Mouse (Mus musculus): ENCODE results near the gene Diras2. TPM values are rescaled to one million over a fixed set of nuclear protein-coding genes. Genes with fewer than 3 reads are reported as not detected.
"Not testable (repeated sequence)": the region's sequence is repeated elsewhere in the genome, so short reads cannot be mapped to it uniquely, and the experiment has no call there.

The Diras2 gene
- polyA plus RNA-seq, 1 experiment from 2014 or later = 0.72 TPM

DNA sequence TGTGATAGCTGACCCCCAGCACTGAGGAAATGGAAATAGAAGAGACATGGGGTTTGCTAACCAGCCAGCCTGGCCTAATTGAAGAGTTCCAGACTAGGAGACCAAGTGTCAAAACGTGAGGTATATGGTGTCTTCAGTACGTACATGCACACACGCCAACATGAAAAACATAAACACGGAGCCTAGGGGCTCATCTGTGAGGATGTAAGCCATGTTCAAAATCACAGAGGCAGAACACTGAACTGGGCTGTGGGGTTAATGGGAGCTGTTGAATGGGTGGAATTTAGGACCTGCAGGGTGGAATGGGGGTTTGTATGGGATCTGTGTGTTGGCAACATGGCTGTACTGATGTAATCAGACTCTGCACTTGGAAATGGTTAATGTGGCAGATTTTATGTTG, 14.5 kb downstream of the Diras2 start:
- Histone ChIP-seq H3K27ac (replicated peaks in 1 of 2; ENCODE audit: control insufficient read depth in 1 of 2, insufficient read depth in 1 of 2, low read depth in 2 of 2, low read length in 2 of 2) (no peak overlapping the region), H3K27me3 (ENCODE audit: control insufficient read depth, insufficient read depth, low read length) (no peaks in the 10 kb centered on the region), H3K36me3 (ENCODE audit: control insufficient read depth, insufficient read depth, low read length) (no peaks in the 10 kb centered on the region), H3K4me2 (ENCODE audit: low read length) (no peak overlapping the region), H3K4me1 (ENCODE audit: control insufficient read depth in 2 of 2, insufficient read depth in 2 of 2, low read length in 2 of 2) (peaks cover 10 to 18% of the 10 kb centered on the region in 2 experiments; a peak in 3 of 4 replicates), H3K9me3 (ENCODE audit: control insufficient read depth, low read length) (no peaks in the 10 kb centered on the region), H3K4me3 (ENCODE audit: control insufficient read depth in 1 of 2, insufficient read depth in 1 of 2, low read depth in 1 of 2, low read length in 2 of 2) (no peak overlapping the region), H3K9ac (ENCODE audit: low read length) (no peak overlapping the region)
- ATAC-seq (ENCODE audit: insufficient number of reproducible peaks, insufficient read depth, low FRiP score, low read depth) = no peak
- 89% methylated on average over 4 of the region's 4 CpGs for WGBS

DNA sequence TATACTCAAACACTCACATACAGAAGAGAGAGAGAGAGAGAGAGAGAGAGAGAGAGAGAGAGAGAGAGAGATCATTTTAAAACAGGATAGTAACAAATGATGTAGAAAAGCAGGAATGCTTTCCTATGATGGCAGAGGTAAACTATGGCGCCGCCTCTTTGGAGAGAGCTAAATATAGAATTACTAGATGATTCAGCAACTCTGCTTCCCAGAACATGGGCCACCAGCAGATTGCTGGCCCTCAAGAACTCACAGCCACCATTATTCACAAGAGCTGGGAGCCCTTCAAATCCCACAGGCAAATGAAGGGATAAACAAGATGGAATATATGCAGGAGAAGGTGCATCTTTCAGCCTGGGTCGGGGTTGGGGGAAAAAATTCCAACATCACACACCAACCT, 15.0 kb downstream of the Diras2 start:
- WGBS = 48% methylated on average over 3 of the region's 3 CpGs
- H3K27ac ChIP-seq (replicated peaks in 1 of 2; ENCODE audit: control insufficient read depth in 1 of 2, insufficient read depth in 1 of 2, low read depth in 2 of 2, low read length in 2 of 2) = no peak overlapping the region
- no peaks in the 10 kb centered on the region for H3K9me3 ChIP-seq (ENCODE audit: control insufficient read depth, low read length)
- H3K27me3 ChIP-seq (ENCODE audit: control insufficient read depth, insufficient read depth, low read length) = no peaks in the 10 kb centered on the region
- H3K4me2 ChIP-seq (ENCODE audit: low read length) = no peak overlapping the region
- no peak overlapping the region for H3K9ac ChIP-seq (ENCODE audit: low read length)
- no peaks in the 10 kb centered on the region for H3K36me3 ChIP-seq (ENCODE audit: control insufficient read depth, insufficient read depth, low read length)
- peaks cover 10 to 18% of the 10 kb centered on the region in 2 experiments; a peak in 3 of 4 replicates for H3K4me1 ChIP-seq (ENCODE audit: control insufficient read depth in 2 of 2, insufficient read depth in 2 of 2, low read length in 2 of 2)
- H3K4me3 ChIP-seq (ENCODE audit: control insufficient read depth in 1 of 2, insufficient read depth in 1 of 2, low read depth in 1 of 2, low read length in 2 of 2) = no peak overlapping the region
- no peak for ATAC-seq (ENCODE audit: insufficient number of reproducible peaks, insufficient read depth, low FRiP score, low read depth)

DNA sequence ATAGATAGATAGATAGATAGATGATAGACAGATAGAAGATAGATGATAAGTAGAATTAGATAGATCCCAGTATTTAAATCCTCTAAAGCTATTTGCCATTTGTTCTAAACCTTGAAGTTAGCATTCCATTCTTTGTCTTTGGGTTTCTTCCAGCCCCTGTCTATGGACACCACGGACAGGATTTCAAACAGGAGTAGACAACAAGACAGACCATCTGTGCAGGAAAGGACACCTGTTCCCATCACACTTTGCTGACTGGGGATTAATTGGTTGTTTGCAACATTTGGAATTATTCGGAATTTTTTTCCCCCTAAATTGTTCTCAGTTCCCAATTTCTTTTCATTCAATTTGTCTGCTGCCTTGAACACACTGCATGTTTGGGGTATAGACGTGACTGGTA, 17.5 kb downstream of the Diras2 start:
- H3K9me3 ChIP-seq (ENCODE audit: control insufficient read depth, low read length) = no peaks in the 10 kb centered on the region
- no peak overlapping the region for H3K27ac ChIP-seq (replicated peaks in 1 of 2; ENCODE audit: control insufficient read depth in 1 of 2, insufficient read depth in 1 of 2, low read depth in 2 of 2, low read length in 2 of 2)
- H3K36me3 ChIP-seq (ENCODE audit: control insufficient read depth, insufficient read depth, low read length) = no peaks in the 10 kb centered on the region
- no peak overlapping the region for H3K9ac ChIP-seq (ENCODE audit: low read length)
- no peaks in the 10 kb centered on the region for H3K27me3 ChIP-seq (ENCODE audit: control insufficient read depth, insufficient read depth, low read length)
- no peak for ATAC-seq (ENCODE audit: insufficient number of reproducible peaks, insufficient read depth, low FRiP score, low read depth)
- H3K4me2 ChIP-seq (ENCODE audit: low read length) = no peak overlapping the region
- 80% methylated on average over 3 of the region's 3 CpGs for WGBS
- H3K4me3 ChIP-seq (ENCODE audit: control insufficient read depth in 1 of 2, insufficient read depth in 1 of 2, low read depth in 1 of 2, low read length in 2 of 2) = no peak overlapping the region
- H3K4me1 ChIP-seq (ENCODE audit: control insufficient read depth in 2 of 2, insufficient read depth in 2 of 2, low read length in 2 of 2) = peaks cover 10 to 25% of the 10 kb centered on the region in 2 experiments

DNA sequence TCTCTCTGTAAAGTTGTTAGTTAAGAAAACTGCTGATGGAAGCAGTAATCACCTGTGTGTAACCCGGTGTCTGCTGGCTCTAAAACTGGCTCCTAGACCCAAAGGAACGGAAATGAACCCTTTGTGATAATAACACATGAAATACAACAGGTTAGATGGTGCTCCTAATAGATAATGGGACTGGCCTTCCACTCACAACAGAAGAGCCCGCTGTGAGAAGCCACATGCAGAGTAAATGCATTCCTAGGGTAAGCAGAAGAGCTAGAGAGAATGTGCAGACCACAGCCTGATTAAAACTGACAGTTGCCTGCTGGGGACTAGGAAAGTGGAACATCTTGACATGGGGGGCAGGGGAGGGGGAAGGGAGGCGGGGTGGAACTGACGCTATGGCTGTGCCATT, 18.7 kb downstream of the Diras2 start:
- 19% methylated on average over 5 of the region's 5 CpGs for WGBS
- ATAC-seq (ENCODE audit: insufficient number of reproducible peaks, insufficient read depth, low FRiP score, low read depth) = no peak
- H3K27me3 ChIP-seq (ENCODE audit: control insufficient read depth, insufficient read depth, low read length) = no peaks in the 10 kb centered on the region
- no peak overlapping the region for H3K9ac ChIP-seq (ENCODE audit: low read length)
- peaks cover 10 to 25% of the 10 kb centered on the region in 2 experiments for H3K4me1 ChIP-seq (ENCODE audit: control insufficient read depth in 2 of 2, insufficient read depth in 2 of 2, low read length in 2 of 2)
- no peaks in the 10 kb centered on the region for H3K36me3 ChIP-seq (ENCODE audit: control insufficient read depth, insufficient read depth, low read length)
- no peak overlapping the region for H3K27ac ChIP-seq (replicated peaks in 1 of 2; ENCODE audit: control insufficient read depth in 1 of 2, insufficient read depth in 1 of 2, low read depth in 2 of 2, low read length in 2 of 2)
- no peaks in the 10 kb centered on the region for H3K9me3 ChIP-seq (ENCODE audit: control insufficient read depth, low read length)
- H3K4me3 ChIP-seq (ENCODE audit: control insufficient read depth in 1 of 2, insufficient read depth in 1 of 2, low read depth in 1 of 2, low read length in 2 of 2) = no peak overlapping the region
- H3K4me2 ChIP-seq (ENCODE audit: low read length) = no peak overlapping the region

DNA sequence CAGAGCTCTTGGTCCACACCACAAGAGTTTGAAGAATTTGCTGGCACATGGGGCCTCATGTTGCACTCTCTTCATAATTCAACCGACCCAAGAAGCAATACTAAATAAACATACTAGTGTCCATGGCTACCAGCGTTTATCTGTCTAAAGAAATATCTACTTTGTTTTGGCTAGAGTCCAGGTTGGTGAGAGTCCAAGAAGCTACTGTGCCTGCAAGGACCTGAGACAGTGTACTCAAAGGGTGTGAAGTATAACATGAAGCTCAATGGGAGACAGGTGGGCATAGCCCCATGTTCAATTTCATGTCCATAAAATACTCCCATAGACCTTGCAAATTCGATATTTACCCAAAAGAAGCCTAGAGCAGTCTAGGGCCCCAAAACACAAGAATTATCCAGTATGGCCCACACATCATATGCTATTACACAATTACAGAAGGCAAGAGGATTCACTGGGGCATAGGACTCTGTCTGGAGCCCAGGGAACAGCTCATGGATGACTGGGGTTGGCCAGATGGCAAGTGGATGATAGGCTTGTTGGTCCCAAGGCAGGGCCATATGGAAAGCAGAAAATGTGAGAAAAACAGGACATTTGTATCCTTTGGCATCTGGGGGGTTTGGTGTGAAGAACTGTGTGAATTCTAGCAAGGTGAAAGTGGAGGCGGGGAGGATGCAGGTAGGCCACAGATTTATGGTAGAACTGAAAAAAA, 20.8 kb downstream of the Diras2 start:
- H3K4me3 ChIP-seq (ENCODE audit: control insufficient read depth in 1 of 2, insufficient read depth in 1 of 2, low read depth in 1 of 2, low read length in 2 of 2) = no peak overlapping the region
- no peak for ATAC-seq (ENCODE audit: insufficient number of reproducible peaks, insufficient read depth, low FRiP score, low read depth)
- no peak overlapping the region for H3K4me2 ChIP-seq (ENCODE audit: low read length)
- H3K27ac ChIP-seq (replicated peaks in 1 of 2; ENCODE audit: control insufficient read depth in 1 of 2, insufficient read depth in 1 of 2, low read depth in 2 of 2, low read length in 2 of 2) = no peak overlapping the region
- H3K27me3 ChIP-seq (ENCODE audit: control insufficient read depth, insufficient read depth, low read length) = no peaks in the 10 kb centered on the region
- 66% methylated on average over 4 of the region's 4 CpGs for WGBS
- no peaks in the 10 kb centered on the region for H3K9me3 ChIP-seq (ENCODE audit: control insufficient read depth, low read length)
- H3K36me3 ChIP-seq (ENCODE audit: control insufficient read depth, insufficient read depth, low read length) = no peaks in the 10 kb centered on the region
- peaks cover 5 to 16% of the 10 kb centered on the region in 2 experiments; a peak in 3 of 4 replicates for H3K4me1 ChIP-seq (ENCODE audit: control insufficient read depth in 2 of 2, insufficient read depth in 2 of 2, low read length in 2 of 2)
- no peak overlapping the region for H3K9ac ChIP-seq (ENCODE audit: low read length)

DNA sequence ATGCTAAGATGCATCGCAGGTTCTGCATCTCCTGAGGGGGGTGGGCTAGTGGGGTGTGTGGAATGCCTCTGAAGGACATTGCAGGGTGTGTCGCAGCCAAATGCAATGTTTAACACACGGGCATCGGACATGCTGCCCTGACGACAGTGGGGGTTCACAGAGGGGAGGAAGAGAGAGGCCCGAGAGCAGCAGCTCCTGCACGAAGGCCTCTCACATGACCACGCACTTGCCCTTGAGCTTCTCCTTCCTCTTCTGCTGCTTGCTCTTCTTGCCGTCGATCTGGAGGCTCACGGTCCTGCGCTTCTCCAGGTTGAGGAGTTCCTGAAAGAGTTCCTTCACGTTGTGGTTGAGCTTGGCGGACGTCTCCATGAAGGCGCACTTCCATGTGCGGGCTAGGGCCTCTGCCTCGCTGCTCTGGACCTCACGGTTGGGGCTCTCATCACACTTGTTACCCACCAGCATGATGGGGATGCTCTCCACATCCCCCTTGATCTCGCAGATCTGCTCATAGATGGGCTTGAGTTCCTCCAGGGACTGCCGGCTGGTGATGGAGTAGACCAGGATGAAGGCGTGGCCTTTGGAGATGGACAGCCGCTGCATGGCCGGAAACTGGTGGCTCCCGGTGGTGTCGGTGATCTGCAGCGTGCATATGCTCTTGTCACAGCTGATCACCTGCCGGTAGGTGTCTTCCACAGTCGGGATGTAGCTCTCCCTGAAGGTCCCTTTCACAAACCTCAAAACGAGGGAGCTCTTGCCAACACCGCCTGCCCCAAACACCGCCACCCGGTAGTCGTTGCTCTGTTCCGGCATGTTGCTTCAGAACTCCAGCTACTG, 23.4 kb downstream of the Diras2 start:
- no peaks in the 10 kb centered on the region for H3K27me3 ChIP-seq (ENCODE audit: control insufficient read depth, insufficient read depth, low read length)
- no peaks in the 10 kb centered on the region for H3K36me3 ChIP-seq (ENCODE audit: control insufficient read depth, insufficient read depth, low read length)
- H3K4me1 ChIP-seq (ENCODE audit: control insufficient read depth in 2 of 2, insufficient read depth in 2 of 2, low read length in 2 of 2) = peaks cover 5 to 23% of the 10 kb centered on the region in 2 experiments; a peak in 3 of 4 replicates
- ATAC-seq (ENCODE audit: insufficient number of reproducible peaks, insufficient read depth, low FRiP score, low read depth) = no peak
- no peak overlapping the region for H3K9ac ChIP-seq (ENCODE audit: low read length)
- H3K27ac ChIP-seq (replicated peaks in 1 of 2; ENCODE audit: control insufficient read depth in 1 of 2, insufficient read depth in 1 of 2, low read depth in 2 of 2, low read length in 2 of 2) = no peak overlapping the region
- no peak overlapping the region for H3K4me3 ChIP-seq (ENCODE audit: control insufficient read depth in 1 of 2, insufficient read depth in 1 of 2, low read depth in 1 of 2, low read length in 2 of 2)
- H3K4me2 ChIP-seq (ENCODE audit: low read length) = no peak overlapping the region
- WGBS = 87% methylated on average over 35 of the region's 35 CpGs
- H3K9me3 ChIP-seq (ENCODE audit: control insufficient read depth, low read length) = no peaks in the 10 kb centered on the region

DNA sequence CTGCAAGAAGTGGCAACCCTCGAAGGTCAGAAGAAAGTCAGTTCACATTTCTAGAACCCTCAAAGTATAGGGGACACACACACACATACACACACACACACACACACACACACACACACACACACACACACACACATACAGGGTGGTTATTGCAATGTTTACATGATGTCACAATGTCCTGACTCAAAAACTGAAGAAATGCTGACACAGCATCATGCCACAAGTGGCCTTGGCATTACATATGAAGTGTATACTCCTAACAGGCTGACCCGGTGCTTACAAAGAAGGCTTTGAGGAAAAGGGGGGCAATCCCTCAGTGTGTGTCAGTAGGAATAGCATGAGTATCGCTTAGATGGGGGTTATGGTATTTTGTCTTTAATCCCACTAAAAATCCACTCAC, 24.3 kb downstream of the Diras2 start:
- H3K4me1 ChIP-seq (ENCODE audit: control insufficient read depth in 2 of 2, insufficient read depth in 2 of 2, low read length in 2 of 2) = peaks cover 4 to 21% of the 10 kb centered on the region in 2 experiments
- 85% methylated on average over 3 of the region's 3 CpGs for WGBS
- not testable (repeated sequence) for ATAC-seq (ENCODE audit: insufficient number of reproducible peaks, insufficient read depth, low FRiP score, low read depth); H3K9me3 ChIP-seq (ENCODE audit: control insufficient read depth, low read length); H3K27me3 ChIP-seq (ENCODE audit: control insufficient read depth, insufficient read depth, low read length); H3K36me3 ChIP-seq (ENCODE audit: control insufficient read depth, insufficient read depth, low read length); H3K9ac ChIP-seq (ENCODE audit: low read length); H3K4me2 ChIP-seq (ENCODE audit: low read length); H3K27ac ChIP-seq (replicated peaks in 1 of 2; ENCODE audit: control insufficient read depth in 1 of 2, insufficient read depth in 1 of 2, low read depth in 2 of 2, low read length in 2 of 2); H3K4me3 ChIP-seq (ENCODE audit: control insufficient read depth in 1 of 2, insufficient read depth in 1 of 2, low read depth in 1 of 2, low read length in 2 of 2)

All from heart, embryonic 14.5 days (tissue).